Mouse (Mus musculus) intestine, embryonic 15.5 days (tissue): Measurements from ENCODE around the gene Hoxa11. TPM values are rescaled to one million over a fixed set of nuclear protein-coding genes. Genes with fewer than 3 reads are reported as not detected.

Experiments used
- ATAC-seq: fragments of 200-750 bp; cut with Nextera tagmentation; 2 replicates; pipeline ENCODE4 v1.8.0; 2017; ENCODE audit warnings: moderate TSS enrichment, moderate library complexity
- H3K27ac ChIP-seq: fragments of 300-500 bp; sonication (generic); 2 replicates; pipeline ENCODE4 v1.5.1; 2015; ENCODE audit warnings: mild to moderate bottlenecking, inconsistent platforms
- H3K27me3 ChIP-seq: fragments of 300-500 bp; sonication (generic); replicated peaks from 2 replicates; pipeline ENCODE4 v1.6.1; 2015; ENCODE audit warnings: inconsistent platforms
- H3K36me3 ChIP-seq: fragments of 300-500 bp; sonication (generic); 2 replicates; pipeline ENCODE4 v1.6.1; 2015; ENCODE audit warnings: inconsistent platforms
- H3K4me1 ChIP-seq: fragments of 300-500 bp; sonication (generic); replicated peaks from 2 replicates; pipeline ENCODE4 v1.6.1; 2015; ENCODE audit warnings: inconsistent platforms
- H3K4me2 ChIP-seq: fragments of 300-500 bp; sonication (generic); replicated peaks from 2 replicates; pipeline ENCODE4 v1.6.1; 2015; ENCODE audit warnings: mild to moderate bottlenecking, inconsistent platforms
- H3K4me3 ChIP-seq: fragments of 300-500 bp; sonication (generic); replicated peaks from 2 replicates; pipeline ENCODE4 v1.5.1; 2015; ENCODE audit warnings: inconsistent platforms
- H3K9ac ChIP-seq: fragments of 300-500 bp; sonication (generic); 2 replicates; pipeline ENCODE4 v1.6.1; 2015; ENCODE audit warnings: inconsistent platforms
- H3K9me3 ChIP-seq: fragments of 300-500 bp; sonication (generic); 2 replicates; pipeline ENCODE4 v1.6.1; 2016; ENCODE audit warnings: inconsistent platforms
- WGBS: fragments of 180-500 bp; shearing (Covaris S2); methylation state at CpG from one replicate; pipeline ENCODE4 v1.1.7; 2015; 5-methylcytosine and 5-hydroxymethylcytosine counted together
- polyA plus RNA-seq: library from polyadenylated mRNA; unstranded; fragments of >200 nt; fragmentation: Nextera tagmentation; extraction: Ambion mirVana; gene quantifications from 2 replicates; pipeline ENCODE4 v1.2.1, GENCODE M21; 2015

The Hoxa11 gene
- polyA plus RNA-seq, 1 experiment from 2014 or later: 3.3 TPM

DNA sequence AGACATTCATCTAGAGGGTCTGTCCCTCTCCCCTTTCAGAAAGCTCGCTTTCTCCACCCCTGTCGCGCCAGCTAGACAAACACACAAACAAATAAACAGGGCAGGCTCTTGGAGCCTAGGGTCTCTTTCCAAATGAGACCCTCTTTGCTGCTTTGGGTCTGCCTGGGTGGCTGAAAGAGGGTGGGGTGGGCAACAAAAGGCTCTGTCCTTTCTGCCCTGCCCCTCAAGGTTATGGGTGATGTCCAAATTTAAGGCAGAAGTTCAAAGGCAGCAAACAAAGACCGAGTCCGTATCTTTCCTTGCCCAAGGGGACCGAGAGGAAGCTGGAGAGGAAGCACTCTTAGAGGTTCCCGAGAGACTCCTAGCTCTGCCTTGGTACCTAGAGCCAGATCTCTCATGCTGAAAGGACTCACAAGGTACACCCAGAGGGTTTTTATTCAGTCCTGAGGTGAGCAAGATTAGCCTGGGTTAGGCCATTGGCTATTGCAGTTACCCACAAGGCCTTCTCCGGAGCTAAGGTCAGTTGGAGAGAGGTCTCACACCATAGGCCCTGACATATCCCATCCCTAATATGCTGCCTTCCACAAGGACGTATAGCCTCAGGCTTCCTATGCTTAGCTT, 4.5 kb downstream of the Hoxa11 start:
- Histone ChIP-seq H3K27me3 (peaks cover 89% of the 10 kb centered on the region), H3K4me1 (peaks cover 19% of the 10 kb centered on the region; the same call in 1 of the 2 replicates), H3K9me3 (no peaks in the 10 kb centered on the region), H3K4me3 (no peak overlapping the region), H3K27ac (no peak overlapping the region), H3K9ac (no peak overlapping the region), H3K36me3 (no peaks in the 10 kb centered on the region), H3K4me2 (0 out of 2 replicates have a peak overlapping the region, but pooled peaks have one; percentile 40)
- WGBS: 7% methylated on average over 9 of the region's 9 CpGs
- no peak for ATAC-seq

DNA sequence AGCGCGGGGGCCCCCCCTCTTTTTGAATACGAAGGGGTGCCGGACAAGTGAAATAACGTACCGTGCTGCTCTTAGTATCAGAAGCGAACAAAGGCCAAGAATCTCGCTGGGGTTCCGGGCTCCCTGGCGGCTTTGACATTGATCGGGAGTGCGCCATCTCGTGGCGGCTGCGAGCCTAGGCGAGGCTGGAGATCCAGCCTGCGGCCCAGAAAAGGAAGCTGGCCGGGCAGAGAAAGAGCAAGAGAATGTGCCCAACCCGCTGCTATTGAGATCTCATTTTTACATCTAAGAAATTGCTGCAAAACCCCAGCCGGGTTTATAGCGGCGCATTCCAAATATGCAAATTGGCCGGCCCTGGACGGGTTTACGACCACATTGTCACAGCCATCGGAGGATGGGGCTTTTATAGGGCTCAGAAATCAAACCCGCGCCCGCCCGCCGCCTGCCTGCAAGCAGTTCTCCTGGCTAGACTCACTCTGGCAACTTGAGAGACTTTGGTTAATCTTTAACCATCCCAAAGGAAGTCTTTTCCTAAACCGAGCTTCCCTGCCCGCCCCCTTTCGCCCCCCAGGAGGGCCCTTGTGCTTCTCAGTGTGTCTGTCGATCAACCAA, 5.1 kb downstream of the Hoxa11 start, which contains the start of gene Hoxa10:
Gene Hoxa10 (minus strand): TSS at position 466 of the 612 bp plus-strand sequence.
- Histone ChIP-seq H3K4me3 (peak within 1 kb of the TSS; percentile 26), H3K27me3 (peaks cover 89% of the 10 kb centered on the region), H3K27ac (peak within 1 kb of the TSS; percentile 25), H3K9ac (0 out of 2 replicates have a peak within 1 kb of the TSS, but pooled peaks have one; percentile 3), H3K4me1 (peaks cover 13% of the 10 kb centered on the region; the same call in 1 of the 2 replicates), H3K4me2 (peak within 1 kb of the TSS; percentile 40), H3K36me3 (no peaks in the 10 kb centered on the region), H3K9me3 (no peaks in the 10 kb centered on the region)
- peak; percentile 77 for ATAC-seq
- 1% methylated on average over 35 of the region's 35 CpGs for WGBS

DNA sequence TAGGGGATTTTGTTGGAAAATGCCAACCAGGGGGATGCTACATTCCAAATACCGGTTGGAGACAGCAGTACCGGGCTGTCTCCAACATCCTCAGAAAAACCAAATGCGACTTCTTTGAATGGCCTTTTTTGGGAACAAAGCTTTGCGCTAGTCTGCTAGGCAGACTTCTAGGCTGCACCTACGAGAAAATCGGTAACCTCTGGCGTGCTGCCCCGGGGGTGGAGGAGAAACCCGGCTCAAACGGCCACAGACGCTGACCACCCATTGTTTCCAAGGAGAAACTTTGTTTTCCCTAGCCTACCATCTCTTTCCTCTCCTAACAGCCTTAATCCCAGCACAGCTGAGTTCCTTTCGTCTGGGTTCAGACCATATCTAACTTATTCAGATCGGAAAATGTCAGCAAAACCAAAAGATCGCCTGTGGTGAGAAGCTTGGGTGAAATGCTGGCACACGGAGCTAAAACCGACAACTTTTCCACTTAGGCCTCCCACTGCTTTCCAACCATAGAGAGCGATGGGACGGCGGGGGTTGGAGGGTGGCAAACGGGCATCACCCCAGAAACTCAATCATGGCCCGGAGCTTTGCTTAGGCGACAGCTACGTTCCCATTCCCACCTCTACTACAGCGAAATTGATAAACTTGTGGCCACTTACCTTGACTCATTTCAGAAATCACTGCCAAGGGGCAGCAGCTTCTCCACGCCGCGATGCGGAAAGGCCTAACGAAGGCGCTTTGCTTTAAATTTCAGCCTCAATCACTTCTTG, 5.8 kb downstream of the Hoxa11 start:
- ATAC-seq: no peak
- Histone ChIP-seq H3K9ac (0 out of 2 replicates have a peak overlapping the region, but pooled peaks have one; percentile 3), H3K4me1 (peaks cover 9% of the 10 kb centered on the region; the same call in 1 of the 2 replicates), H3K4me3 (peak overlapping the region; percentile 26), H3K36me3 (no peaks in the 10 kb centered on the region), H3K27me3 (peaks cover 89% of the 10 kb centered on the region), H3K4me2 (peak overlapping the region; percentile 40), H3K9me3 (no peaks in the 10 kb centered on the region), H3K27ac (peak overlapping the region; percentile 25)
- 2% methylated on average over 30 of the region's 30 CpGs for WGBS

DNA sequence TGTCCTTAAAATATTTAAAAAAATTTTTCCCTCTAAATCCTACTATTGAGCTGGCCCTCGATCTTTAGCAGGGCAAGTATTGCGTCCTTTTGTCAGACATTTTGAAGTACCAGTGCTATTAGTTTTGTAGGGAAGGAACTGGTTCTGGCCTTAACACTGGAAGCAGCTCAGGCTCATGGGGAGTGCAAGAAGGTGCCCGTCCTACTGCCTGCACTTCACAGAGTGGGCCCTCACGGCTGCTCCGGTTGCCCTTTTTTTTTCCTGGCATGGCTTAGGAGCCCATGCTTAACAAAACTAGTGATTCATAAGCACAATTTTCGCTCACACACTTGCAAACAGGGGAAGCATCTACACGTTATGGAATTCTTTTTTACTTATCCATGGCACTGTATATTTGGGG, 6.6 kb downstream of the Hoxa11 start:
- ATAC-seq: no peak
- Histone ChIP-seq H3K4me1 (peaks cover 16% of the 10 kb centered on the region), H3K9me3 (no peaks in the 10 kb centered on the region), H3K4me3 (0 out of 2 replicates have a peak overlapping the region, but pooled peaks have one; percentile 9), H3K36me3 (no peaks in the 10 kb centered on the region), H3K27ac (no peak overlapping the region), H3K9ac (no peak overlapping the region; the same call in 1 of the 2 replicates), H3K27me3 (peaks cover 91% of the 10 kb centered on the region), H3K4me2 (no peak overlapping the region)
- 4% methylated on average over 7 of the region's 7 CpGs for WGBS

DNA sequence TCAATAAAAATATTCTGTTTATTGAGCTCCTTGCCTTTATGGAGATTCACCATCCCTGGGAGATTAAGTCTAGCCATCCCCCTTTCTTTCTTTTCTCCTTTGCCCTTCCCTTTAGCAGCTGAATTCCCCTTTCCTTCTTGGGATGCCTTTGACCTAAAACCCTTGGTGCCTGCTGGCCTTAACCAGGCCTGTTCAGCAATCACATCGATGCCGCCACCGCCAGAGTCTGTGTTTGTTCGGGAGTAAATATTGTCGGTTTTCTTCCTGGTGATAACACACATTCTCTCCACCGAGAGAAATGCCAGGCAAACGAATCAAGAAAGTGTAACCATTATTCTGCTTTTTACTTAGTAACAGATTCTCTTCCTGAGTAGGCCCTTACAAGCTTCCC, 7.5 kb downstream of the Hoxa11 start:
- Histone ChIP-seq H3K27ac (no peak overlapping the region), H3K4me3 (peak overlapping the region; percentile 2; the same call in 1 of the 2 replicates), H3K9me3 (no peaks in the 10 kb centered on the region), H3K36me3 (no peaks in the 10 kb centered on the region), H3K4me2 (peak overlapping the region; percentile 28), H3K9ac (no peak overlapping the region), H3K4me1 (peaks cover 14% of the 10 kb centered on the region), H3K27me3 (peaks cover 91% of the 10 kb centered on the region)
- WGBS: 5% methylated on average over 7 of the region's 7 CpGs
- no peak for ATAC-seq

DNA sequence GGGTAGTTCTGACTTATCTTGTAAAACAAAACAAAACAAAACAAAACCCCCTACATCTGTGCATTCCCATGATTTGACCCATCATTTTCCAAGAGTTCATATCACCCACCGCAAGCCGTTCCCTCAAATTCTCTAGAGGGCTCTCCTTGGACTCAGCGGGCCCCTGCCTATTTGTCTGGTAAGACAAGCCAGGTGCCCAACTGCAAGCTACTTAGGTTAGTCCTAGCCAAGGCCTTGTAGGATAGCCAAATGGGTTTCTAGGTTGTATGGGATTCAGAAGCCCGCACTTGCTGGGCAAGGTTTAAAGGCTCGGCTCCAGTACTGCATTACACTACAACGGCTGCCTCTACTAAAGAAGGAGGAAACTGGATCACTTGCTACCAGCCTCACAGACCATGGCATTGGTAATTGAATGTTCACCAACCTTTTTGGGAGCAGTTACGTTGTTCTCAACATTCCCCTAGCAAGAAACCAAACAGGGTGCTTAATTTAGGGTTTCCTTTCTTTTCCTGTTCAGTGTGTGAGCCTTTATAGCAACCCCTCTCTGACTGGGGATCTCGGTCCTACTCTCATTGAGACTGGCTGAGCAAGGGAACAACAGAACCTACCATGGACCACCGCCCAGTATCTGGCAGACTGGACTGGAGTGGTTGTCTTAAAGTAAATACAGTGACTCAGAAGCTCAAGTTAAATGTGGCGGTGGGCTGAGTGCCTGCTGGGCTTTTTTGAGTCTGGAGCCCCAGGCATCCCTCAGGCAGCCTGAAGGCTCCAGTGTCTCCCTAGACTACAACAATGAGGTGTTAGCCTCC, 8.1 kb downstream of the Hoxa11 start:
- Histone ChIP-seq H3K9ac (no peak overlapping the region; the same call in 1 of the 2 replicates), H3K4me2 (peak overlapping the region; percentile 28), H3K27me3 (peaks cover 91% of the 10 kb centered on the region), H3K4me1 (peaks cover 14% of the 10 kb centered on the region), H3K4me3 (peak overlapping the region; percentile 2; the same call in 1 of the 2 replicates), H3K27ac (no peak overlapping the region), H3K36me3 (no peaks in the 10 kb centered on the region), H3K9me3 (no peaks in the 10 kb centered on the region)
- ATAC-seq: no peak
- 12% methylated on average over 10 of the region's 10 CpGs for WGBS

DNA sequence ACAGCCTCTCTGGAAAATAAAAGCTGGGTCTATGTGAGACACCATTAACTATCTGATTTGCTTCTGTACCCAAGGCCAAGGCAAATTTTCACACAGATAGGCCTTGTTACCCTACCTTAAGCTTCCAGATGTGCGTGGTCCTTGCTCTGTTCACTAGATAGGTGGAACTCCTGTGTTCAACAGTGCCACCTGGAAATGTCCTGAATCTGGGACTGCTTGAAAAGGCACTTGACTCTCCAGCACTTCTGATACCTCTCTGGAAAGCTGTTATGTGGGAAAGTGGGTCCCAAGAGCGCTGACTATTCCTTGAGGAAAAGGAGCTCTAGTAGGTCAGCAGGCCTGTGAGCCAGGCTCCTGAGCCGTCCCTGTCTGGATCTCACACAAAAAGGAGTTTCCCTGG, 8.8 kb downstream of the Hoxa11 start:
- Histone ChIP-seq H3K4me1 (peaks cover 18% of the 10 kb centered on the region), H3K4me3 (no peak overlapping the region), H3K27me3 (peaks cover 92% of the 10 kb centered on the region), H3K9me3 (no peaks in the 10 kb centered on the region), H3K9ac (no peak overlapping the region), H3K4me2 (0 out of 2 replicates have a peak overlapping the region, but pooled peaks have one; percentile 9), H3K27ac (no peak overlapping the region), H3K36me3 (no peaks in the 10 kb centered on the region)
- WGBS: 17% methylated on average over 3 of the region's 3 CpGs
- no peak for ATAC-seq

DNA sequence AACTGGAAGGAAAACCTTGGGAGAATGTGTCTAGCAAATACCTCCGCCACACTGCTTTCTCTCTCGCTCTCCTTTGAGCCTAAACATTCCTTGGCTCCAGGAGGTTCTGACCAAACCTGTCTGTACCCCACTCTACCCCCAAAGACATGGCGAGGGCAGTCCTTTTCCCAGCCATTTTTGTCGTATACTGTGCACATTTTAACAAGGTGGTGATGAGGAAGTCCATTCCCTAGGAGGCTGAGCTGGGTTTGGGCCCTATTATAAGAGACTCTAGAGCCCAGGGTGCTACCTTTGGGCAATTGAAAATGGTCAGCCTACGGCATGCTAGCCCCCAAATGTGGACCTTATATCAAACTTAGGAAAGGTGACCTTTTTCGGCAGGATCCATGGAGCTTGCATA, 9.7 kb downstream of the Hoxa11 start:
- no peak for ATAC-seq
- H3K36me3 ChIP-seq: no peaks in the 10 kb centered on the region
- no peaks in the 10 kb centered on the region for H3K9me3 ChIP-seq
- no peak overlapping the region for H3K4me3 ChIP-seq
- WGBS: 22% methylated on average over 6 of the region's 6 CpGs
- H3K4me1 ChIP-seq: peaks cover 18% of the 10 kb centered on the region
- no peak overlapping the region for H3K27ac ChIP-seq
- no peak overlapping the region for H3K9ac ChIP-seq
- H3K27me3 ChIP-seq: peaks cover 87% of the 10 kb centered on the region
- peak overlapping the region; percentile 9; the same call in 1 of the 2 replicates for H3K4me2 ChIP-seq

DNA sequence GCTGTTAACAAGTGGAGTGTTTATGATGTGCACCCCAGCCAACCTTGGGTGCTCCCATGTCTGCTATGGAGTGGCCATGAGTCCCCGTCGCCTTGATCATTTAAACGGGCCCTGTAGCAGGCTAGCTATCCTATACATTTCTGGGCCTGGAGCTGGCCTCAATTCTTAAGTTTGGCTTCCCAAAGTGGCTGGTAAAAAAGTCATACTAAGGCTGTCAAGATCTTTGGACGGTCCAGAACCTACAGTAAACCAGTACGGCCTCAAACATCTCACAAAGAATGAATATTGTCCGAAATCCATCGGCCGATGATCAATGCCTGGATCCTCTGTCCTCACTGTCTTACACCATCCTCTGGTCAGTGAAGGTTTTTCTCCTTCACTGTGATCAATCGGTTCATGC, 10.3 kb downstream of the Hoxa11 start:
- Histone ChIP-seq H3K9ac (no peak overlapping the region), H3K36me3 (no peaks in the 10 kb centered on the region), H3K4me3 (peak overlapping the region; percentile 38; the same call in 1 of the 2 replicates), H3K4me1 (peaks cover 17% of the 10 kb centered on the region), H3K4me2 (peak overlapping the region; percentile 48), H3K27me3 (peaks cover 87% of the 10 kb centered on the region), H3K27ac (no peak overlapping the region; the same call in 1 of the 2 replicates), H3K9me3 (no peaks in the 10 kb centered on the region)
- ATAC-seq: no peak
- 29% methylated on average over 9 of the region's 9 CpGs for WGBS

DNA sequence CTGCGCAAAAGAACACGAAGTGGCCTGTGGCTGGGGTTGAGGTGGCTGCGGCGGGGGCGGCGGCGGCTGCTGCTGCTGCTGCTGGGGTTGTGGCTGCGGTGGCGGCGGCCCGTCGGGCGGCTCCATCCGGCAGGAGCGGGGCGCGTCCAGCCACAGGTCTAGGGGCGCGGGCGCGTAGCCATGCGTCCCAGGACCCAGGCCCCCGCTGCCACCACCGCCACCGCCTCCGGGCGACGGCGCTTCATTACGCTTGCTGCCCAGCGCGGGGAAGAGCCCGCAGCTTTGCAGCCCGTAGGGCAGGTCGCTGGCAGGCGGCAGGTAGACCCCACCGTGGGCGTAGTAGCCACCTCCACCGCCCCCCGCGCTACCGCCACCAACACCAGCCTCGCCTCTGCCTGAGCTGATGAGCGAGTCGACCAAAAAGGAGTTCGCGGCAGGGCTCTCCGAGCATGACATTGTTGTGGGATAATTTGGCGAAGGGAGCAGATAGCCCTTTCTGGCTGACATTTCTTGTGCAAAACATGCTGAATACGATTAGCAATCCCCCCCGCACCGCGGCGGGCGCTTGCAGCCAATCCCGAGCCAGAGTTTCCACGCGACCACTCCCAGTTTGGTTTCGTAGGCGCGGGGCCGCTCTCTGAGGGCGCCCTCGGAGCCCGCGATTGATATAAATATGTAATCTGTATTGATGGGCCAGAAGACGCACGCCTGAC, 11.0 kb downstream of the Hoxa11 start:
- Histone ChIP-seq H3K36me3 (no peaks in the 10 kb centered on the region), H3K27me3 (peaks cover 86% of the 10 kb centered on the region), H3K4me1 (peaks cover 14% of the 10 kb centered on the region), H3K4me3 (peak overlapping the region; percentile 38), H3K4me2 (peak overlapping the region; percentile 48), H3K27ac (0 out of 2 replicates have a peak overlapping the region, but pooled peaks have one; percentile 62), H3K9me3 (no peaks in the 10 kb centered on the region), H3K9ac (peak overlapping the region; percentile 44)
- peak; percentile 19 for ATAC-seq
- 1% methylated on average over 65 of the region's 68 CpGs for WGBS
